8 mouse cellular contexts compared by ENCODE assay signal in the genomic region with DNA sequence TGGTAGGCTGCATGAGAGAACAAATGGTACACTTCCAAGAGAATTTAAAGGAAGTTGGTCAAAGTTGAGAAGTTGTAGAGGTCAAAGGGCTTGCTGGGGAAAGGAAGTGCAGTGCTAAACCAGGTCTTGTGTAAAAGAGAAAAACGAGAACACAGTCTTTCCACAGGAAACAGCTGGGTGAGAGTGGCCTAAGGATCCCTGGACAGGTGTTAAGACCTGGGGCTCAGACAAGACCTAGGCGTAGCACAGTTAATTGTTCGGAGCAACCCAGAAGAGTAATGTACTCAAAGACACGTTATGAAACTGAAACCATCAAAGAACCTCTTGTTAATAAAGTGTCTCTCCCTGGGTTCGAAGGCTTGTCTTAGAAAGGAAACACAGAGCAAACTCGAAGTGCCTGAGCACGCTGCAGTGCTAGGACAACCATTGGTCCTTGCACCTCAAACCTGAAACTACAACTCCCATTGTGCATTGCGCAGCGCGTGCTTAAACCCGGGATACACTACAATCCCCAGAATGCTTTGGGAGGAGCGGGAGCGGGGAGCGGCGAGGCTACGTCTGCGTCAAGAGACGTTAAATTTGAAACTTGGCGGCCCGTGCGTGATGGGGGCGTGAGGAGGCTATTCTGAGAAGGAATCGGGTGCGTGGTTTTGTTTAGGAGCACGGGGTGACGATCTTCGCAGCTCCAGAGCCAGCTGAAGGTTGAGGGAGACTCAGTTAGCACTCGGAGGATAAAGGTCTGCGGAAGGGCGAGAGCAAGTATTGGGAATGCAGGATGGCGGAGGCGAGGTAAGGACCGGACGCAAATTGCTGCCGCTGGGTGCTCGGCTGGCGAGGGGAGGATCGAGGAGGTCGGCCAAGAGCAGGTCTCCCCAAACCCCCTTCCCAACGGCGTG. TPM values are rescaled to one million over a fixed set of nuclear protein-coding genes. Genes with fewer than 3 reads are reported as not detected.
A peak's percentile ranks its signal among the peaks of the same experiment; 100 is the strongest.
DNase-seq lines count a peak whose midpoint lies in the region; ATAC-seq and TF ChIP-seq lines count a peak whose summit lies in the region.

TSS of gene Bub1b (plus strand) at position 539 of the 896 bp plus-strand sequence.

- WGBS in forebrain, embryonic 16.5 days: 6% methylated on average over 41 of the region's 41 CpGs
- 6% methylated on average over 41 of the region's 41 CpGs for WGBS in lung, embryonic 14.5 days
- 6% methylated on average over 41 of the region's 41 CpGs for WGBS in olfactory bulb, adult 2 months
- WGBS in thymus, adult 2 months: 5% methylated on average over 41 of the region's 41 CpGs

- peak within 1 kb of the TSS; percentile 48 for H3K9ac ChIP-seq in forebrain, embryonic 16.5 days (replicated peaks; ENCODE audit: low read depth, low read length)
- H3K9ac ChIP-seq in lung, embryonic 14.5 days: peak within 1 kb of the TSS; percentile 53

- peaks cover 29% of the 10 kb centered on the region for H3K36me3 ChIP-seq in G1E (replicated peaks)
- no peaks in the 10 kb centered on the region for H3K36me3 ChIP-seq in forebrain, embryonic 16.5 days (ENCODE audit: control insufficient read depth, insufficient read depth)
- H3K36me3 ChIP-seq in lung, embryonic 14.5 days (ENCODE audit: insufficient read depth): peaks cover 29% of the 10 kb centered on the region
- H3K36me3 ChIP-seq in thymus, adult 2 months (ENCODE audit: control insufficient read depth, insufficient read depth, low read length): no peaks in the 10 kb centered on the region

- peak; percentile 70 for DNase-seq in G1E (ENCODE audit: low spot score)
- DNase-seq in cerebellum, adult 18-20 months: peak; percentile 89 to 95
- DNase-seq in heart, postnatal 36 days: peak; percentile 84 to 87
- DNase-seq in layer of hippocampus, adult 2 months (ENCODE audit: low spot score in 2 of 2): peak; percentile 90 to 91
- peak; percentile 98 for DNase-seq in lung, embryonic 14.5 days
- peak; percentile 95 for DNase-seq in thymus, adult 2 months

- no peak for TF ChIP-seq POLR2A in olfactory bulb, adult 2 months (IDR thresholded peaks at IDR 0.05; ENCODE audit: insufficient read depth, low read depth, low read length)
- TF ChIP-seq POLR2A in thymus, adult 2 months (IDR thresholded peaks at IDR 0.05; ENCODE audit: control insufficient read depth, extremely low read depth, insufficient read depth, low read length, poor library complexity): 0 out of 2 replicates have a peak, but pooled peaks have one; percentile 28

- peaks cover 34% of the 10 kb centered on the region for H3K4me1 ChIP-seq in G1E (ENCODE audit: insufficient read depth, low read depth, low read length)
- H3K4me1 ChIP-seq in forebrain, embryonic 16.5 days (replicated peaks; ENCODE audit: control insufficient read depth, insufficient read depth, low read length): peaks cover 11% of the 10 kb centered on the region
- H3K4me1 ChIP-seq in lung, embryonic 14.5 days (ENCODE audit: insufficient read depth): peaks cover 8% of the 10 kb centered on the region; the same call in 1 of the 2 replicates
- H3K4me1 ChIP-seq in olfactory bulb, adult 2 months (ENCODE audit: control insufficient read depth, insufficient read depth, low read length): peaks cover 3% of the 10 kb centered on the region
- H3K4me1 ChIP-seq in thymus, adult 2 months (replicated peaks; ENCODE audit: control insufficient read depth, insufficient read depth, low read length): peaks cover 14% of the 10 kb centered on the region

- H3K27ac ChIP-seq in forebrain, embryonic 16.5 days (ENCODE audit: low read length): no peak within 1 kb of the TSS
- H3K27ac ChIP-seq in layer of hippocampus, adult 2 months: no peak within 1 kb of the TSS
- no peak within 1 kb of the TSS for H3K27ac ChIP-seq in lung, embryonic 14.5 days (ENCODE audit: low read depth)
- H3K27ac ChIP-seq in olfactory bulb, adult 2 months (ENCODE audit: insufficient read depth, low read depth, low read length): no peak within 1 kb of the TSS
- H3K27ac ChIP-seq in thymus, adult 2 months (ENCODE audit: control insufficient read depth, insufficient read depth, low read length): peak within 1 kb of the TSS; percentile 81

- peak within 1 kb of the TSS; percentile 79 for H3K4me2 ChIP-seq in forebrain, embryonic 16.5 days (ENCODE audit: low read length)
- H3K4me2 ChIP-seq in lung, embryonic 14.5 days: peak within 1 kb of the TSS; percentile 64

- peak; percentile 99 for ATAC-seq in G1E (ENCODE audit: extremely low read depth, insufficient number of reproducible peaks, low FRiP score, poor library complexity, severe bottlenecking)
- ATAC-seq in forebrain, embryonic 16.5 days: peak; percentile 100
- peak; percentile 99 for ATAC-seq in lung, embryonic 14.5 days (ENCODE audit: insufficient read depth)

- TF ChIP-seq CTCF in G1E (IDR thresholded peaks at IDR 0.05; ENCODE audit: low read depth, low read length): no peak
- TF ChIP-seq CTCF in layer of hippocampus, adult 2 months (conservative IDR thresholded peaks at IDR 0.05): no peak
- no peak for TF ChIP-seq CTCF in lung, embryonic 14.5 days (IDR thresholded peaks at IDR 0.05; ENCODE audit: low read depth)
- no peak for TF ChIP-seq CTCF in olfactory bulb, adult 2 months (IDR thresholded peaks at IDR 0.05; ENCODE audit: insufficient read depth, low read depth, low read length)
- no peak for TF ChIP-seq CTCF in thymus, adult 2 months (IDR thresholded peaks at IDR 0.05; ENCODE audit: borderline replicate concordance, control insufficient read depth, extremely low read depth, insufficient read depth, low read length, poor library complexity)

- intact Hi-C loops in heart, postnatal 36 days (cut with DNase I): loop anchor here (2.0 kb wide), 1 partner anchor 51 kb away; no protein-coding TSS in a partner anchor

- peaks cover 3% of the 10 kb centered on the region; the same call in 1 of the 2 replicates for H3K27me3 ChIP-seq in G1E (ENCODE audit: insufficient read depth, low read length)
- H3K27me3 ChIP-seq in forebrain, embryonic 16.5 days (replicated peaks; ENCODE audit: control insufficient read depth, insufficient read depth, low read length): no peaks in the 10 kb centered on the region
- no peaks in the 10 kb centered on the region for H3K27me3 ChIP-seq in lung, embryonic 14.5 days (ENCODE audit: insufficient read depth, low read length)
- H3K27me3 ChIP-seq in thymus, adult 2 months (ENCODE audit: control insufficient read depth, insufficient read depth, low read length): no peaks in the 10 kb centered on the region

- peak within 1 kb of the TSS; percentile 88 for H3K4me3 ChIP-seq in G1E (ENCODE audit: low read depth, low read length)
- H3K4me3 ChIP-seq in forebrain, embryonic 16.5 days (replicated peaks; ENCODE audit: low read length): peak within 1 kb of the TSS; percentile 53
- H3K4me3 ChIP-seq in layer of hippocampus, adult 2 months: peak within 1 kb of the TSS; percentile 58
- H3K4me3 ChIP-seq in lung, embryonic 14.5 days (ENCODE audit: low read depth, low read length): peak within 1 kb of the TSS; percentile 78
- H3K4me3 ChIP-seq in olfactory bulb, adult 2 months (ENCODE audit: insufficient read depth, low read depth, low read length): peak within 1 kb of the TSS; percentile 67
- peak within 1 kb of the TSS; percentile 85 for H3K4me3 ChIP-seq in thymus, adult 2 months (ENCODE audit: control insufficient read depth, insufficient read depth, low read length)

- no peaks in the 10 kb centered on the region for H3K9me3 ChIP-seq in G1E (replicated peaks)
- H3K9me3 ChIP-seq in forebrain, embryonic 16.5 days (ENCODE audit: control insufficient read depth, low read length): no peaks in the 10 kb centered on the region
- no peaks in the 10 kb centered on the region for H3K9me3 ChIP-seq in lung, embryonic 14.5 days (ENCODE audit: low read depth, low read length)

RNA-seq across cellular contexts. Expression of gene Bub1b, which starts in this region (rescaled TPM):
- total RNA-seq in G1E (2014; fragmentation: Nextera tagmentation) (69.8 and 75.1 TPM in 2 replicates), G1E (2017) (110 and 126 TPM in 2 replicates)
- 21.1 and 26.3 TPM in 2 replicates for polyA plus RNA-seq in G1E (2012)
- 36.4 and 45.0 TPM in 2 replicates for polyA plus RNA-seq in forebrain, embryonic 16.5 days (2015; fragmentation: Nextera tagmentation; extraction: Ambion mirVana)
- 1 to 10 TPM; 1.4 to 1.8 TPM for total RNA-seq in heart, postnatal 36 days (2021)
- total RNA-seq in layer of hippocampus, adult 2 months (2021): 1 to 10 TPM; 2.0 to 2.1 TPM
- 125 and 133 TPM in 2 replicates for polyA plus RNA-seq in lung, embryonic 14.5 days (2014; fragmentation: Nextera tagmentation; extraction: Ambion mirVana)
- polyA plus RNA-seq in olfactory bulb, adult 2 months (2012; ENCODE audit: insufficient read depth, insufficient read length, low replicate concordance, missing spikeins): not detected in 2 replicates
- polyA plus RNA-seq in thymus, adult 2 months (2012; rRNA removed): 42.0 and 53.7 TPM in 2 replicates

Comparison
In these comparisons a context has a peak if more than half of its experiments do, and no peak if none do; other contexts are left out.
1. RNA of gene Bub1b (total RNA-seq): 69.8 to 126 TPM in G1E; 2.0 to 2.1 TPM in layer of hippocampus, adult 2 months and 1.4 to 1.8 TPM in heart, postnatal 36 days; every median in the first group is over 10 times any median in the second.
2. Peak in every context shown above with its lines, with median percentiles within 50 percentile points of each other: ATAC-seq, DNase-seq and H3K4me3 ChIP-seq.